Mouse (Mus musculus) thymus, postnatal 25 days (tissue): Measurements from ENCODE around the gene Mfsd2a.
A peak's percentile ranks its signal among the peaks of the same experiment; 100 is the strongest.

Source experiments
- DNase-seq: peaks from one replicate; pipeline ENCODE4 v3.0.0; 2022

Gene Mfsd2a

GRCm38 (mm10) chr4:122961100-122961567, at the start of gene Mfsd2a:
Gene Mfsd2a, minus strand, starts transcription at chr4:122961188.
- DNase-seq = peak; percentile 50

- DNase-seq = no peak
These were observed 44.3 kb upstream of the Mfsd2a start for GRCm38 (mm10) chr4:123005054-123005966.

GRCm38 (mm10) chr4:123000617-123001342, 39.8 kb upstream of the Mfsd2a start:
- DNase-seq = no peak

- no peak for DNase-seq
These were observed 39.1 kb upstream of the Mfsd2a start for GRCm38 (mm10) chr4:123000130-123000529.

GRCm38 (mm10) chr4:122999263-122999691, 38.3 kb upstream of the Mfsd2a start:
- DNase-seq = no peak

GRCm38 (mm10) chr4:122998537-122999262, 37.7 kb upstream of the Mfsd2a start:
- no peak for DNase-seq

- DNase-seq = peak; percentile 17
These were observed 35.8 kb upstream of the Mfsd2a start for GRCm38 (mm10) chr4:122996618-122997381.

GRCm38 (mm10) chr4:122996221-122996617, 35.2 kb upstream of the Mfsd2a start:
- peak; percentile 46 for DNase-seq

- peak; percentile 90 for DNase-seq
These were observed 34.6 kb upstream of the Mfsd2a start, which contains the start of gene Mycl for GRCm38 (mm10) chr4:122995404-122996220. Gene Mycl, plus strand, starts transcription at chr4:122995652.

GRCm38 (mm10) chr4:122992276-122992675, 31.3 kb upstream of the Mfsd2a start:
- no peak for DNase-seq

GRCm38 (mm10) chr4:122991177-122991576, 30.2 kb upstream of the Mfsd2a start:
- no peak for DNase-seq

- peak; percentile 27 for DNase-seq
These were observed 27.0 kb upstream of the Mfsd2a start for GRCm38 (mm10) chr4:122988004-122988403.

GRCm38 (mm10) chr4:122987421-122987820, 26.4 kb upstream of the Mfsd2a start:
- DNase-seq = no peak

- peak; percentile 63 for DNase-seq
These were observed 24.1 kb upstream of the Mfsd2a start for GRCm38 (mm10) chr4:122985110-122985509.

- peak; percentile 70 for DNase-seq
These were observed 22.7 kb upstream of the Mfsd2a start for GRCm38 (mm10) chr4:122983486-122984261.

- no peak for DNase-seq
These were observed 21.5 kb upstream of the Mfsd2a start for GRCm38 (mm10) chr4:122982537-122982936.

- no peak for DNase-seq
These were observed 20.9 kb upstream of the Mfsd2a start for GRCm38 (mm10) chr4:122981930-122982329.

GRCm38 (mm10) chr4:122981238-122981637, 20.2 kb upstream of the Mfsd2a start:
- DNase-seq = no peak

- DNase-seq = no peak
These were observed 19.7 kb upstream of the Mfsd2a start for GRCm38 (mm10) chr4:122980684-122981083.

GRCm38 (mm10) chr4:122979826-122980225, 18.8 kb upstream of the Mfsd2a start:
- DNase-seq = no peak
